Mouse (Mus musculus) thymus, adult 18-20 months (tissue): ENCODE data around the gene Gse1.

Source experiments
- DNase-seq, 2 experiments: peaks; one replicate each; pipeline ENCODE4 v3.0.0; 2022; ENCODE audit warnings: mixed read lengths in 2 of 2

The Gse1 gene

GRCm38 (mm10) chr8:120227891-120228591, at the start of gene Gse1:
Gene Gse1, plus strand, starts transcription at chr8:120228456.
- DNase-seq, result no peak

DNA sequence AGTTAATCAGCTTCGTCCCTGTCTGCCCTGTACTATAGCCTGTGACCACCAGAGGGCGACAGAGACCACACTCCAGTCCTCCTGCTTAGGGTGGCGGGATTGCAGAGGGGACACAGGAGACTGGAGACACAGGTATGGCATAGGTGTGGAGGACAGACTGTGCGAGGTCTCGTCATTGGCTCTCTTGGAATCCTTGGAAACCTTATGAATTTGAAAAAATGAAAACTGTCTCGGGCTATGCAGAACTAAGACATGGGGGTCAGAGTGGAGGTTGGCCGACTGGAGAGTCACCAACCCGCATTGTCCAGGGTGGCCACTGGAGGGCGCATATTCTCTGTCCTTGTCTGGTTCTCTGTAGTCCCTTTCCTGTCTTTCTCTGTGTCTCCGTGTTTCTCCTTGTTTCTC, 49.2 kb upstream of the Gse1 start:
- DNase-seq, result peak; percentile 58 to 59

DNA sequence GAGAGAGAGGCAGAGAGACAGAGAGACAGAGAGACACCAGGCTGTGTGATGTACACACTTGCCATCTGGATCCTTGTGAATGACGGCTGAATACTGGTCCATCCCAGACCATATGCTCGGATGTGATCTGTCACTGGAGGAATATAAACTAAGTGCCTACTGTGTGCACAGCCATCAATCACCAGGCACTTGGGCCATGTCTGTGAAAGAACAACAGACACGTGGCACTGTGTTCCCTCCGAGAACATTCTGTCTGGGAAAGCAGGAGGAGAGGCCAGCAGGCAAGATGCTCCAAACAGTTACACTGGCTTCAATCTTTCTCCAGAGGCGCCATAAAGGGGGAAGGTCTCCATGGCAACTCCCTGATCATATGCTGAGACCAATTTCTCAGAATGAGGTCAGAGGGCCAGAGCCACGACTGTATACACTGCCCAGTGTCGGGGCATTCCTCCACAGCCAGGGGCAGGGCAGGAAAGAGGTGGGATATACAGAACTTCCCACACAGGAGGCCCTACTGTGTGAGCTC, 47.7 kb upstream of the Gse1 start:
- no peak for DNase-seq

DNA sequence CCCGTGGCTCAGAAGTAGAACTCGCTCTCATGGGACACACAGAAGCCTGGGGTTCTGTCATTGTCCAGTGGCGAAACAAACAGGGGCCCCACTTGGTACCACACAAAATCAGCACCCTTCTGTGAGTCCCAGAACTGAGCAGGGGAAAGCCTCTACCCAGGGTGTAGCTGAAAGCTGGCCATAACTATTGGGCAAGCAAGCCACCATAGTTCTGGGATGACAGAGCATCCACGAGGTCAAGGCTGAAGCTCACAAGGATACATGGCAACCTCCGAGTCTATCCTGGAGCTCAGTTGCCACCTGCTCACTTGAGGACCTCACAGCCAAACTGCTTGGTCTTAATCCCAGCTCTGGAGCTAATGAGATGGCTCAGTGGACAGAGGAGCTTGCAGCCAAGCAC, 47.0 kb upstream of the Gse1 start:
- no peak for DNase-seq

DNA sequence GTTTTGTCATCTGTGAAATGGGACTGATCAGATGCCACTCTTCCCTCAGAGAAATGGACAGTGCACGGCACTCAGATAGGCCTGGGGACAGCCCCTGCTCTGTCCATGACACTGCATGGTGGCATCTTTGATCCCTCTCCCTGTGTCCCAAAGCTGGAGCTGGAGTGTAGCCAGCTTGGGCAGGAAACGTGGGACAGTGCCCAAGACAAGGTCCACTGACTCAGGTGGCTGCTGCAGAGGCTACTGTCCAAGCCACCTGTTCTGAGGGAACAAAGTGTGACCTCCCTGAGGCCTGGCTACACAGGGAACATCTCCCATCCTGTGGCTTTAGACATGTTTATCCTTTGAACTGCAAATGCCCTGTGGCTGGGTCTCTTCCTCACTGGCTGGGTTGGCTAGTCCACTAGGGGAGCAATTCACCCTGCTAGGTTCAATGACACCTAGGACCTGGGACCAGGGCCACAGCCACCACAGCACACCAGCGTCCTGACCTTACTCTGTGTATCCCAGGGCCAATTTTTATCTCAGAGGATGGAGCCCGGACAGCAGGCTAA, 46.3 kb upstream of the Gse1 start:
- no peak for DNase-seq

DNA sequence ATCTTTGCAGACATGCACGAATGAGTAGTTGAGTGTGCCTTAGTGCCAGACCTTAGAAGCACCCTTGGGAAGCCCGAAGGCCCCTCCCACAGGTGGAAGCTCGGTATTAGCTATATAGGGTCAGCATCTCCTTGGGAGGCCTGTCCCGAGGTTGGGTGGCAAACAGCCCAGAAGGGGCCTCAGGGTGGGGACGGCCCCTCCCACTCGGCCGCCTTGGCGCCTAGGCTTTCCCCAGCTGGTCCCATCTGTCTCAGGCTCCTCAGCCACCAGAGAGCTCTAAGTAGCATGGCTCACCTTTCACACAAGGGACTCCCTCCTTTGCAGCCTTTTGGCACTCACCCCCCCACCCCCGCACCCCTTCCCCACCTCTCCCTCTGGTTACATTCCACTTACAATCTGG, 43.9 kb upstream of the Gse1 start:
- no peak for DNase-seq

GRCm38 (mm10) chr8:120184850-120185792, 43.1 kb upstream of the Gse1 start:
- no peak for DNase-seq

GRCm38 (mm10) chr8:120186454-120186853, 41.8 kb upstream of the Gse1 start:
- DNase-seq, result no peak

DNA sequence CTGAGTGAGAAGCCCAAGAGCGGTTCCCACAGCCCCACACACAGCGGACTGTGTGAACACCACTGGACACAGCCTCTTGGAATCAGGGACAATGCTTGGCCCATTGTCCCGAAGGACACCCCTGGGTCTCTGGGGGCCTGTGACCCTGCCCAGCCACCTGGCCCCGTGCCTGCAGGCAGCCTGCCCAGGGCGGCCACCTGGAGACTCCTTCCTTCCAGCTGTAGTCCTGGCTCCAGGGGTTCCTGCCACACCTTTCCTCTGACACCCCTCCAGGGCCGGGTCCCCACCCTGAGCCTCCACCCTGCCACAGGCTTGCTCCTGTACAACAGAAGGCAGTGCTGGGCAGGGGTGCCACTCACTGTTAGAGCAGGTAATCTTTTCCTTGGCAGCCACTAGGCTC, 39.7 kb upstream of the Gse1 start:
- no peak for DNase-seq

DNA sequence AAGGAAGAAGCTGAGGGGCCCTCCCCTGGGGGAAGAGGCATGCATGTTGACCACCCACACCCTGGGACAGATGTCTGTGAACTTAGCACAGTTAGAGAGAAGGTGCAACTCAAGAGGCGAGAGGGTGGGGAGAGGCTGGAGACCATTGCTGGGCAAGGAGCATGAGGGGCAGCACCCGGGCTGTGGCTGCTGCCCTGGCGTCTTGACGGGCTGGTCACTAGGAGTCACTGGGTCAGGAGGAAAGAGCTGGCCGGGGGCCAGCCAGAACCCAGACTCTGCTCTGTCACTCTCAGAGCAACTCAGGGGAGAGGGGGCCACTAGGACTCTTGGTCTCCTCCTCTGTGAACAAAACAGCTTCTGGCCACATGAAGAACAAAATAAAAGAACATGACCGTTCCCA, 38.8 kb upstream of the Gse1 start:
- DNase-seq, result no peak

DNA sequence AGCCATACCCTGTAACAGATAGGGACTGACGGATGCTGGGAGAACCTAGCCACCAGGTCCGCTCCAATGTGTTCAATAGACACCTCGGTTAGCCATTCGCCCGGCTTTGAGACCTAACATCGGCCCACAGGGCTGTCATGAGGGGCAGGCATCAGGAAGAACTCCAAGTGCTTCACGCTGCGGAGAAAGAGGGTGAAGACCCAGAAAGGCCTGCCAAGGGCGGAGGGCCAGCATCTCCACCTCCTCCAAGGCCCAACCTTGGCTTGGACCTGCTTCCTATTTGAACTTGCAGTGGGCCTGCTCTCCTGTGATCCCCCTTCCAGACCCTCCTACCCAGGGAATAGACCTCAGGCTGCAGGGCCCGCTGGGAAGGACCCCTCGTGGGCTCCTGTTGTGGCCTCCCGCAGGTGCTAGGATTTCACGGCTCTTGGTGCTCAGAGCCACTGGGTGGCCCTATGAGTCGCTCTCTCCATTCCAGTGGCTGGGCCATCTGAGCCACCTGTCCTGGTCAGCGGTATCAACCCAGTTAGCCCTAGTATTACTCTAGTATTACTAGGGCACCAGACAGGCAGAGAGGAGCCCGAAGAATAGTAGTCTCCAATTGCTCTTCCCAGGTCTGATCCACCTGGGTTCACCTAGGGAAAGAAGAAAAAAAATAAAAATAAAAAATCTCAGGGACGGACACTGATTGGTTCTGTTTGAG, 38.0 kb upstream of the Gse1 start:
- no peak for DNase-seq

- peak in 1 of 2 experiments; percentile 18 for DNase-seq
These were observed 37.3 kb upstream of the Gse1 start for GRCm38 (mm10) chr8:120190810-120191413.

GRCm38 (mm10) chr8:120191633-120192032, 36.6 kb upstream of the Gse1 start:
- no peak for DNase-seq

- DNase-seq, result no peak
These were observed 36.1 kb upstream of the Gse1 start for GRCm38 (mm10) chr8:120192118-120192517.

- no peak for DNase-seq
These were observed 26.9 kb upstream of the Gse1 start for GRCm38 (mm10) chr8:120201351-120201750.

DNA sequence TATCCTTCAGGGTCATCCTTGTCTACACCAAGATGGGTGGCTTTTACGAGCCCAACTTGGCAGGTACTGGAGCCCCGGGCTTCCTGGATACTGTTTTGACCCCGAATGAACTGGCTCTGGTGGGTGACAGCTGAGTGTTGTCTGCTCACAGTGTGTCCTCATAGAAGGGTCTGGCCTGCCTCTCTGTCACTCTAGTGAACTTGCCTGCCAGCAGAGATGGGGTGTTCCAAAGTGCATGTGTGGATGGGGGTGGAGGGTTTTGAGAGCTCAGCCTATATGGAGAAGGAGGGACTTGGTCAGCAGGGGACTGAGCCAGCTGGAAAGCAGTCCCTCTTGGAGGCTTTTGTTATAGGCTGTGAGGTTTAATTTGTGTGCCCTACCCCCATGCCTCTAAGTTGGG, 25.7 kb upstream of the Gse1 start:
- no peak for DNase-seq

DNA sequence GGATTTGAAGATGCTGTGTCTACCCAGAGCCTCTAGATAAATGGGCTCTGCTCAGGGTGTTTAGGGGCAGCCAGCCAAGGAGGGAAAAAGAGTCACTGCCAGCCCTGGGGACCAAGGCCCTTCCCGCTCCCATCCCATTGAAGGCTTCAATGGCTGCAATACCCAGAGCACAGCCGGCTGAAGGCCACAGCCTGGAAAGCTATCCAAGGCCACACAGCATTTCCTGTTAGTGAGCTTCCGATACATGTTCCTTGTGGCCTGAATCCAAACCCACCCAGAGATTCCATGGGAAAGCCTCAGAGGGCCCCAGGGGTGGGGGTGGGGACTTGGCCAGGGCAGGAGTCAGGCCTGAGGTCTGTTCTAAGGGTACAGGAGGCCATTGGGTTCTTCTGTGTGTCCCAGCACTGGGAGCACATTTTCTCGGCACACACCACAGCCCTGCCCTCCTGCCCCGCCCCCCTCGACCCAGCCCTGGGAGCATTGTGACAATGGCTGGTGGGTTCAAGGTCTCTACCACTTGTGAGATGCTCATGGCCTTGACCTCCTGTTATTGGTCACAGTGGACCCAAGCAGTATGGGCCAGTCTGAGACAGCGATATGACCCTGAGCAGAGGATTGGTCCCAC, 23.4 kb upstream of the Gse1 start:
- no peak for DNase-seq

- DNase-seq, result no peak
These were observed 22.3 kb upstream of the Gse1 start for GRCm38 (mm10) chr8:120205916-120206315.

- no peak for DNase-seq
These were observed 20.9 kb upstream of the Gse1 start for GRCm38 (mm10) chr8:120207364-120207763.

DNA sequence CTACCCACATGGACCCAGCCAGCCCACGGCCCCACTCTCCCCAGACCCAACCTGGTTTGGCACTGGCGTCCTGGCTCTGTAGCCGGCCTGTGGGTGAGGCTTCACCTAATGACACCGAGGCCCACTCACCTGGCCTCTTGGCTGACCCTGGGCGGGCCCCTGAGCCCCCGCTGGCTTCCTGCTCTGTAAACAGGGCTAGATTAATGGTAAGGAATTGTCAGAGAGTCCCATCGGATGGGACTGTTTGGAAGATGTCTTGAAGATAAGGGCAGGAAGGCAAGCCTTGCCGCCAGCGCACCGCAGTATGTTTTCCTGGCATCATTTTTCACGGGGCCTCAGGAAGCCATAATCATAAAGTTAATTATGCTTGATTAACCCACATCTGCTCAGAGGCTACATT, 20.1 kb upstream of the Gse1 start:
- DNase-seq, result no peak

GRCm38 (mm10) chr8:120211345-120211744, 16.9 kb upstream of the Gse1 start:
- no peak for DNase-seq

DNA sequence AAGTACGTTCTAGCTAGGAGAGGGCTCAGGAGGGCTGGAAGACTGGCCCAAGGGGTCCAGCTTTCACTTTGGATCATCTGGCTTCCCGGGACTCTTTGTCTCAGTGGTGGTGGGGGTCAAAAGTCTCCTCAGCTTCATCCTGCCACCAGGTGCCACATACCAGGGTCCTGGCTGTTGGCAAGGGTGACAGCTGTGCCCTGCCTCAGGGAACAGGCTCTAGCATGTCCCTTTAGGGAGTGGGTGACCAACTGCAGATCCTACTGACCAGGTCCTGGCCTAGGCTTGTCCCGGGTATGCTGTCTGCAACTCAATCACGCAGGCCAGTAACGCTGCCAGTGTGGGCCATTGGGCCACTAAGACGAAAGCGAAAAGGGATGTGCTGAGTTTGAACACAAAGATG, 15.7 kb upstream of the Gse1 start:
- no peak for DNase-seq
